ENCODE assay signal across 9 mouse cellular contexts in genomic region chr16:23416261-23416656, GRCm38 (mm10). TPM values are rescaled to one million over a fixed set of nuclear protein-coding genes. Genes with fewer than 3 reads are reported as not detected.
DNase-seq lines count a peak whose midpoint lies in the region; ATAC-seq lines count a peak whose summit lies in the region.
"Had no signal": no experiment of that assay in that cellular context is flagged by ENCODE, and none has a peak within 500 bp of the region (broad histone marks: within the 10 kb centered on the region; RNA-seq: fewer than 3 reads in every experiment).

No protein-coding gene starts in this region.

- no peak overlapping the region for H3K27ac ChIP-seq in hindbrain, embryonic 15.5 days (replicated peaks)
- no peak overlapping the region for H3K27ac ChIP-seq in liver, embryonic 11.5 days (ENCODE audit: low read depth, low read length)
- peak overlapping the region; percentile 66 for H3K27ac ChIP-seq in neural tube, embryonic 13.5 days (replicated peaks)
- H3K27ac ChIP-seq: macrophage had no signal

- ATAC-seq in hindbrain, embryonic 15.5 days (ENCODE audit: low FRiP score, low read depth), result peak; percentile 54; the same call in 1 of the 2 replicates
- no peak for ATAC-seq in liver, embryonic 11.5 days (replicated peaks; ENCODE audit: low FRiP score)
- no peak for ATAC-seq in neural tube, embryonic 13.5 days (ENCODE audit: low read depth)

- no peak overlapping the region for H3K4me3 ChIP-seq in hindbrain, embryonic 15.5 days
- H3K4me3 ChIP-seq in liver, embryonic 11.5 days (ENCODE audit: low read depth, low read length), result no peak overlapping the region
- H3K4me3 ChIP-seq in neural tube, embryonic 13.5 days, result no peak overlapping the region

- DNase-seq in adrenal gland, postnatal 36 days, result peak; percentile 31 to 55
- DNase-seq in gastrocnemius, adult 8-10 months (ENCODE audit: low spot score in 2 of 2), result peak; percentile 4 to 9
- DNase-seq in liver, embryonic 11.5 days (ENCODE audit: low spot score), result no peak
- no peak for DNase-seq in thymus, postnatal 4 days
- DNase-seq in retina, embryonic 14.5 days (ENCODE audit: low spot score), result no peak
- DNase-seq in B cell, adult 2 months, result no peak

- peak overlapping the region; percentile 35 for H3K4me2 ChIP-seq in hindbrain, embryonic 15.5 days
- H3K4me2 ChIP-seq in liver, embryonic 11.5 days, result peak overlapping the region; percentile 30; the same call in 1 of the 2 replicates
- peak overlapping the region; percentile 41 for H3K4me2 ChIP-seq in neural tube, embryonic 13.5 days

- 51% methylated on average over 10 of the region's 10 CpGs for WGBS in hindbrain, embryonic 15.5 days
- WGBS in liver, embryonic 11.5 days, result 29% methylated on average over 10 of the region's 10 CpGs
- WGBS in neural tube, embryonic 13.5 days, result 31% methylated on average over 10 of the region's 10 CpGs

- H3K36me3 ChIP-seq in hindbrain, embryonic 15.5 days, result no peaks in the 10 kb centered on the region
- H3K36me3 ChIP-seq in liver, embryonic 11.5 days (ENCODE audit: control insufficient read depth, insufficient read depth, low read length), result no peaks in the 10 kb centered on the region
- H3K36me3 ChIP-seq in neural tube, embryonic 13.5 days, result no peaks in the 10 kb centered on the region

- peaks cover 16% of the 10 kb centered on the region for H3K4me1 ChIP-seq in hindbrain, embryonic 15.5 days (replicated peaks)
- peaks cover 3% of the 10 kb centered on the region; the same call in 1 of the 2 replicates for H3K4me1 ChIP-seq in liver, embryonic 11.5 days (replicated peaks; ENCODE audit: control insufficient read depth, insufficient read depth, low read length)
- peaks cover 21% of the 10 kb centered on the region for H3K4me1 ChIP-seq in neural tube, embryonic 13.5 days (replicated peaks)

- H3K9ac ChIP-seq in hindbrain, embryonic 15.5 days, result no peak overlapping the region
- no peak overlapping the region for H3K9ac ChIP-seq in liver, embryonic 11.5 days (ENCODE audit: low read depth, low read length)
- H3K9ac ChIP-seq in neural tube, embryonic 13.5 days, result no peak overlapping the region

- no peaks in the 10 kb centered on the region for H3K27me3 ChIP-seq in hindbrain, embryonic 15.5 days
- H3K27me3 ChIP-seq in liver, embryonic 11.5 days (replicated peaks; ENCODE audit: control insufficient read depth, insufficient read depth, low read length), result no peaks in the 10 kb centered on the region
- no peaks in the 10 kb centered on the region for H3K27me3 ChIP-seq in neural tube, embryonic 13.5 days

- no peaks in the 10 kb centered on the region for H3K9me3 ChIP-seq in hindbrain, embryonic 15.5 days
- no peaks in the 10 kb centered on the region for H3K9me3 ChIP-seq in liver, embryonic 11.5 days (ENCODE audit: control insufficient read depth, low read length)
- no peaks in the 10 kb centered on the region for H3K9me3 ChIP-seq in neural tube, embryonic 13.5 days

RNA-seq across cellular contexts. Expression of gene Rtp1, which starts 12.7 kb away (rescaled TPM):
- total RNA-seq in adrenal gland, postnatal 36 days (2021), result not detected
- not detected for total RNA-seq in gastrocnemius, adult 8-10 months (2022)
- 0.06 and 0.17 TPM in 2 replicates for polyA plus RNA-seq in hindbrain, embryonic 15.5 days (2015; fragmentation: Nextera tagmentation; extraction: Ambion mirVana)
- not detected in 2 replicates for polyA plus RNA-seq in liver, embryonic 11.5 days (2014; fragmentation: Nextera tagmentation; extraction: Ambion mirVana)
- polyA plus RNA-seq in neural tube, embryonic 13.5 days (2015; fragmentation: Nextera tagmentation; extraction: Ambion mirVana), result 0.06 and 0.10 TPM in 2 replicates
- polyA plus RNA-seq: macrophage had no signal

Comparison
In these comparisons a context has a peak if more than half of its experiments do, and no peak if none do; other contexts are left out.
1. DNase-seq: peak in adrenal gland, postnatal 36 days (2 of 2) and gastrocnemius, adult 8-10 months (2 of 2); none in liver, embryonic 11.5 days (single experiment), thymus, postnatal 4 days (single experiment), retina, embryonic 14.5 days (single experiment) and B cell, adult 2 months (0 of 2).
2. Peak in every context shown above with its lines, with median percentiles within 50 percentile points of each other: H3K4me2 ChIP-seq.